Mouse (Mus musculus) liver, adult (tissue): ENCODE results near the gene Tnfsf14.

ENCODE experiments used
- GATA4 ChIP-seq: IDR thresholded peaks from 2 replicates; pipeline ENCODE4 v1.6.1; 2014; ENCODE audit warnings: mild to moderate bottlenecking, low read length; ENCODE audit not compliant: insufficient replicate concordance

Tnfsf14 gene

DNA sequence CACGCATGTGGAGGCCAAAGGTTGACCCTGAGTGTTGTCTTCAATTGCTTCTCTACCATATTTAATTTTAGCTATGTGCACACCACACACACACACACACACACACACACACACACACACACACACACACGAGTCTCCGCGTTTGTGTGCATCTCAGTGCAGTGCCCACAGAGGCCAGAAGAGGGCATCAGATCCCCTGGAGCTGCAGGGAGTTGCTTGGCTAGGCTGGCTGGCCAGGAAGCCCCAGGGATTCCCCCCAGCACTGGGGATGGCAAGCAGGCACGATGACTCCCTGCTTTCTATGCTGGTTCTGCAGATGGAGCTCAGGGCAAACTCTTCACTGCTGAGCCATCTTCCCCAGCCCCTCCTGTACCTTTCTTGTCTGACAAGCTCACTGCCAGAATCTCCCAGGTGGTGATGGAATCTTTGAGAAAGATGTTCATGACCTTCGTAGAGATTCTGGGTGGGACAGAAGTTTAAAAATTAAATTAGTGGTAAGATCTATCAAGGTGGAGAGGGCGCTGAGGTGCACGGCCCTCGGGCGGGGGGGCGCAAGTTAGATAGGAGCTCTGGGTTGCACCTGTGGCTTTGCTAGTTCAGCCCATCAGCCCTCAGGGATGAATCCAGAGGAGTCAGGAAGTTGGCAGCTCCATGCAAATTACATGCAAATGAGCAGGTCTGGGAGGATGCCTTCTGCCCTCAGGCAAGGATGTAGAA, 25.3 kb upstream of the Tnfsf14 start:
- TF ChIP-seq GATA4: no peak

DNA sequence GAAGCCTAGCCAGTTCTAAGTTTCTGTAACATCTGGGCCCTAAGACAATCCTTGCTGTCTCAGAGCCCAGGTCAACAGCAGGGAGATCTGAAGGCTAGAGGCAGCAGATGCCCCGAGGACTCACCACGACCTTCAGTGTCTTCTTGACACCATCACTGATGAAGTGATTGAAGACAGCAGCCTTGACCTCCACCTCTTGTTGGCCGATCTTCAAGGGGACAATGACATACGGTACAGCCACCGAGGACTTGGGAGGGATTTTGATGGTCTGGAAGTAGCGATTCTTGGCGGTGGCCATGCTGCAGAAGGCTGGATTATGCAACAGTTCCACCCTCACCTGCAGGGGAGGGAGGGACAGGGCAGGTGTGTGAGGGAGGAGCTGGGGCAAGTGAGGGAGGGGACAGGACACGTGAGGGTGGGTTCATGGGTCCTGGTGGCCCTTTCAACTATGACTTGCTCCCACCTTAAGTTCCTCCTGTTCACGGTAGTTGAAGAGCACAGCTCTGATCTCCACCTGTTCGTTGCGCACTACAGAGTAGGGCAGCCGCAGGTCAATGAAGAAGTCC, 24.4 kb upstream of the Tnfsf14 start:
- no peak for TF ChIP-seq GATA4

DNA sequence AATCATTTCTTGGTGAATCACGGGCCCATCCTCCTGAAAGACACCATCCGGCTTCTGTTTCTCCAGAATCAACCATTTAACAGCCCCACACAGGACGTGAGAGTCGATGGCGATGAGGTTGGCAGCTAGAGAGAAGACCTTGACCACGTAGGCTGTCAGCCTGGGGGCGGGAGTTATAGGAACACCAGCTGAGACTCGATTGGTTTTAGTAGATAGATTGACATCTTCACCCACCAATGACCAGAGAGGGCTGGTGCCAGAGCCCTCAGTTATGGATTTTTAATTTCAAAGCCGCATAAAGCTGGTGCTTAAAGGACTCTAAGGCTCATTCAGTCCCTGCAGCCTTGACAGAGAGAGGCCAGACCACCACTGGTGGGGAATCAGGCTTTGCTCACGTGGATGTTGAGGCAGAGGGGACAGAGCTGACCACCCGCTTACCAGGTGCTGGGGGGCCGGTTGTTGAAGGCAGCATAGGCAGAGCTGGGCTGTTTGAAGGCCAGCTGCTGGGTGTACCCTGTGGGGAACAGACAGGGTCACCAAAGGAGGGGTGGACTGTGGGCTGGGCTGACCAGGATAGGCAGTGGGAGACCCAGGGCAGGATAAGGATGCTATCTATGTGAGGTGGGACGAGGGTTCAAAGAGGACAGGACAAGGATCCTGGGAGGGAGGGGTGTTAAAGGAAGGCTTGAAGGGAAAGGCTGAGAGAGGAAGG, 20.9 kb upstream of the Tnfsf14 start:
- TF ChIP-seq GATA4: no peak

DNA sequence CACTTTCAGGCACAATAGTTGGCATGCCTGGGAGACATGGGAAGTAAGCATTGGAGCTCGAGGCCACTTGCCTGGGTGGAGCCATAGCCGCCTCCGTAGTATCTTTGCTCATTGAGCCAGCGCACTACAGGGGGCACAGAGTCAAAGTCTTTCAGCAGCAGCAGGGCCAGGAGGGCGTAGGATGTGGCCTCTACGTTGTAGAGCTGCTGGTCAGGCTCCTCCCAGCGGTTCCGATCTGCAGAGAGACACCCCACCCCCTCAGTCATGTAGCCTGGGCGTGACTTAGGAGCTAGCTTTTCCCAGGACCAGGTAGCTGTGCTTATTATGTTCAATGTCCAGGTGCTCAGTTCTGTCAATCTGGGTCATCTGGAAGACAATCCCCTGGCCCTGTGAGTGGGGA, 17.5 kb upstream of the Tnfsf14 start:
- TF ChIP-seq GATA4: no peak

DNA sequence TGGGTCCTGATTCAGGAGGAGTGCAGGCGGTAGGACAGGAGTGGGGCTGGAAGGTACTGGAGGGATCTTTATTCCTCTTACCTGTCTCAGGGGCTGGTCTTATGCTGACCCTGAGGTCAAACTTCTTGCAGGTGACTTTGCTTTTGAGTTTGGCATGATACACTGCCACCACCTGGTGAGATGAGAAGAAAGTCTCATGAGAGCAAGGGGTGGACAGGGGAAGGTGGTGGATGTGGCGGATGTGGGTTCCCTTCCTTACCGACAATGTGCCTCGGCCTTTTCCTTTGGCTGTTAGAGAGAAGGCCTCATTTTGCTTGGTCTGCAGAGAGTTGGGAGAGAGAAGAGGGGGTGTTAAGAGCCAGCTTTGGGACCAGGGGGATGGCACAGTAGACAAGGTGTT, 15.4 kb upstream of the Tnfsf14 start:
- no peak for TF ChIP-seq GATA4

DNA sequence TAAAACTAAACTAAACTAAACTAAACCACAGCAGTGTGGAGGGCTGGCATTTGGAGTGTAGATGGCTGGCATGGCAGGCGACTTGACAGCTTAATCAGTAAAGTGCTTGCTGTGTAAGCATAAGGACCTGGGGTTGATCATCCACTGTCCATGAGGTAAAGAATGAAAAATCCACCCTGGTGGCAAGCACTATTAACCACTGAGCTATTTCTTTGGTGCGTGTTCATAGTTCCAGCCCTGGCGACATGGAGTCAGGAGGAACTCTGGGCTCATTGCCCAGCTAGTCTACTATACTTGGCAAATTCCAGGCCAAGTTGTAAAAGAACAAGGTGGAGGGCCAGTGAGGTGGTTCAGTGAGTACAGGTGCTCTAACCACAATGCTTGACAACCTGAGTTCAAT, 14.0 kb upstream of the Tnfsf14 start:
- TF ChIP-seq GATA4: no peak

DNA sequence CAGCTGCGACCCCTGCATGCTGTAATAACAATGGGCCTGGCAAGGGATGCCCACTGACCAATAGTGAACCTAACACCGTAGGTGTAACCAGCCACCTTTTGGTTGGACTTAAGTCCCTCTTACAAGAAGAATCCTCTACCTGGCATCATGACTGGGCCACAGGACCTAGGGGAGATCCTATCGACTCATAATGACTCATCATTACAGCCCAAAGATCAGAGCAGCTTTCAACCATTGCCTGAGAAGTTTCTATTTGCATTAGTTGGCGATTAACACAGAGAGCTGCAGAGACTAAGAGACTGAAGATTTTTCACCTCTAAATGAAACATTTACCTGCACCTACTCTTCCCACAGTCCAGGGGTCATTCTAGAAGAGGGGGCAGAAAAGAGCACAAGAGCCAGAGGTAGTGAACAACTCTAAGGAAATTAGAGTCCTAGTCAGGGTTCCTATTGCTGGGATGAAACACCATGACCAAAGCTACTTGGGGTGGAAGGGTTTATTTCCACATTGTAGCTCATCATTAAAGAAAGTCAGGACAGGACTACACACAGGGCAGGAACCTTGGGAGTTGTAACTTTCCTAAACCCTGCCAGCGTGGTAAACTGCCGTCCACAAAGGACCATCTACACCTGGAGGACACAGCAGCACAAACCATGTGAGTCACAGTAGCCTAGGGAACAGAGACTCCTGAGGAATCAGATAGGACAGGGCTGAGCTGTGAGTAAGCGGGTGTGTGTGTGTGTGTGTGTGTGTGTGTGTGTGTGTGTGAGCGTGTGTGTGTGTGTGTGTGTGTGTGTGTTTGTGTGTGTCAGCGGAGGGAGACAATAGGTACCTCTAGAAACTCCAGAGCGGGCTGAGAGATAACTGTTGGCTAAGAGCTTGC, 8.1 kb upstream of the Tnfsf14 start:
- no peak for TF ChIP-seq GATA4

DNA sequence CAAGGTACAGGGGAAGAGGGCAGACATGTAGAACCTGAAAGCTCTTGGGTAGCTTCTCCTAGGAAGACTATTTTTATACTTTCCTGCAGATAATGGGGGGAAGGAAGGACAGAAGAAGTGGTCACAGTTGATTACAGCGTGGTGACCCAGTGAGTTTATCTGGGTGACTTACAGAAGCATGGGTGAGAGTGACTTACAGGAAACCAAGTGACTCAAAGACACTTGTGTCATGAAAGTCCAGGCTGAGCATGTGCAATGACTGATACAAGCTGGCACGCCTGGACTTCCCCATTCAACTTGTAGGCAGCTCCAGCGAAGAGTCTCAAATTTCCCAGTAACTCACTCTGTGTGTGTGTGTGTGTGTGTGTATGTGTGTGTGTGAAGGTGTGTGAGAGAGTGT, 4.3 kb upstream of the Tnfsf14 start:
- TF ChIP-seq GATA4: no peak

DNA sequence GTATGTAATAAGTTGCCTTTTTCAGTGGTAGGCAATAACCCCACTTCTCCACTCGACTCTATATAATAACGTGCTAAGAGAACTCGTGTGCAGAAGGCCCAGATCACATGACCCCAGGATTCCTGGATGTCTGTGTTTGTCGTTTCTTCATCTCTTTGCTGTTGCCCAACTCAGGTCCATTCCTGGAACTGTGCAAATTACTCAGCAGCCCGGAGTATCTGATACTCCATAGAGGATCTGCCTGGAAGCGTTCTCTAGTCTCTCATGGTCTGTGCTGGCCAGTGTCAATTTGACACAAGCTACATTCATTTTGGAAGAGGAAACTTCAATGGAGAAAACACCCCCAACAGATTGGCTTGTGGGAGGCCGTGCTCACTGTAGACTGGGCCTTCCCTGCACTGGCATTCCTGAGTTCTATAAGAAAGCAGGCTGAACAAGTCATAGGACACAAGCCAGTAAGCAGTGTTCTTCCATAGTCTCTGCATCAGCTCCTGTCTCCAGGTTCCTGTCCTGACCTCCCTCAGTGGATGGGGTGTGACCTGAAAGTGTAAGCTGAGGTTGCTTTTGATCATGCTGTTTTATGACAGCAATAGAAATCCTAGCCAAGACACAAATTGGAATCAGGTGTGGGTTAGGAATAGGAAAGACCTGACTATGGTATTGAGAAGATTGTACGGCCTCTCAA, 1.5 kb upstream of the Tnfsf14 start:
- no peak for TF ChIP-seq GATA4

DNA sequence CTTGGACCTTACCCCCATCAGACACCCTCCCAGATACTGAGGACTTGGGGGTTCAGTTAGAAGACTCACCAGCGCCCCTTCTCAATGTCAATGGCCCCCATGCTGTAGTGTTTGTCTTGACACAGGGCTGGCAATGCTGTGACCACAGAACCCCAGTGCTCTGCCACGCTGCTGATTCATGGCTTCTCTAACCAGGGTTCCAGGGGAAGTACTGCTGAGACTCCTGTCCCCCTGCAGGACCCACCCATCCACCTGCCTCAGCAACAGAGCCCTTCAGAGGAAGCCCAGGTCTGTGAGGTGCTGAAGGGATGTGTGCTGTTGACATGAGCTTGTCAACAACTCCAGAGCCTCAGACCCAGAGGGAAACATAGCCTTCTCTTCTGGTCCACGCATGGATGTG, 794 bp upstream of the Tnfsf14 start:
- no peak for TF ChIP-seq GATA4

DNA sequence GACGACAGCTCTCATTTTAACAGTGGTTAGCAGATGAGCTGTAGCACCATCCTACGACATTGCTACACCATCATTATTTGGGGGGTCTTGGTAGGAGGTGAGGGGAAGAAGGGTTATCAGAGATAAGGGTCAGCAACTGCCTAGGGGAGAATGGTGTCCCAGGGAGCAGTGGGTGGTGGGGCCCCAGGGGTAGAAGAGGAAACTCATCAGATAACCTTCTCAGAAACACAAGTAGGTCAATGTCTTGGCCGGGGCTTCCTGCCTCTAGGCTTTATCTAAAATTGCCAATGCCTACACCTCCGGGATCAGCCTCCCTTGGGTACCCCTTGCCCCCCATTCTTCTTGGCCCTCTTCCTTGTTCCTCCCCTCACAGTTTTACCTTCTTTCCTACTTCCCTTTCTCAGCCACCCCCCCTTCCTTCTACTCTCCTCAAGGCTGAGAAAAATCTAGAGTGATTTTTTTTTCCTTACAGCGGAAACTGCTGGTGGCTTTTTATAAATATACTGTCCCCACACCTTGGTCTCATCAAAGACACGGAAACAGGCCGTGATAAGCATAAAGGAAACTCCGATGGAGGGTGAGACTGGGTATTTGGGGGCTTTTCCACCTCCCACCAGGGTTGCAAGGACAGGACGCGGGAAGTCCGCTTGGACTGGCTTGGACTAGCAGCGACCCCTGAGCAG, 5.3 kb downstream of the Tnfsf14 start:
- TF ChIP-seq GATA4: no peak

DNA sequence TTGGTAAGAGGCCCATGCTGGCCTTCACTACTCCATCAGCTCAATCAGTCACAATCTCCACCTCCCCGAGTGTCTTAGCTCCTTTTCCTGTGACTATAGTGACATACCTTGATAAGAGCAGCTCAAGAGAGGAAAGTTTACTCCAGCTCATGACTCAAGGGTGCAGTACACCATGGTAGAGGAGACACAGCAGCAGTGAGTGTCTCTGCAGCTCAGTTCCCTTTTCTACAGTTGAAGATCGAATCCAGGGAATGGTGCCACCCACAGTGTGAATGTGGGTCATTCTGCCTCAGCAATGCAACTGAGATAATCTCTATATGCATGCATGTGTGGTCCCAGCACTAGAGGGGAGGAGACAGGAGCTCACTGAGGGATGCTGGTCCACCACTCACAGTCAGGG, 8.3 kb downstream of the Tnfsf14 start:
- TF ChIP-seq GATA4: no peak

DNA sequence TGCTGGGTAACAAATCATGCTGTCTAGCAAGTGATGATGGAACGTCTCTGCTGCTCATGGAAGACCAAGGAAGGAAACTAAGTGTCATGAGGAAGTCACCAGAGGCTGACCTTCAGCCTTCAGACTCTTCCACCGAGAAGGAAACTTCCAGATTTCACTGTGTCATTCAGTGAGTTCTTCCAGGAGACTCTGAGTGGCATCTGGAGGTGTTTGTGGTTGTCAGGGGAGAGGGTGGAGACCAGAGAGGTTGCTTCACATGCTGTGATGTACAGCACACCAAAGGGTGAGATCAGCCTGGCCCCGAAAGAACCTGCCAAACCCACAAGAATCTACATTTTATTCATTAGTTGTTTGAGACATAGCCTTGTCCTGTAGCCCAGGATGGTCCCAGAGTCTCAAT, 11.1 kb downstream of the Tnfsf14 start:
- no peak for TF ChIP-seq GATA4

DNA sequence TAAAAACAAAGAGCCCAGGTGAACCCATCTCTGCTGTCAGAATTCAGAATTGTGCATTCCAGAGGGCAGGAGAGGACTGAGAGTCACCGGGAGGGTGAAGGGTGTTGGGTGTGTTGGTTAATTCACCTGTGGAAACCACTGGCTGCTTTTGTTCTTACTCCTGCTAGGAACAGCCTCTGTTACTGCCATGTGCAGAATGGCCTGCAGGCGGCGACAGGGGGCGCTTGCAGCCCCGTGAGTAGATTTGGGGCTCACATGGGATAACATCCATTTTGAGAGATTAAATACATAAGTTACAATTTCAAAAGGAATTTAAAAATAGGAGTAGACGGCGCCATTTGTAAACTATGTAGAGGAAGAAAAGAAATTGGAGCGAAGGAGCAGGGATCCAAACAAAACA, 13.6 kb downstream of the Tnfsf14 start:
- no peak for TF ChIP-seq GATA4
